Mouse (Mus musculus): Measurements from ENCODE around the gene Hspe1.
"Not testable (repeated sequence)": the region's sequence is repeated elsewhere in the genome, so short reads cannot be mapped to it uniquely, and the experiment has no call there.

The Hspe1 gene

GRCm38 (mm10) chr1:55085781-55086366 lies 2.1 kb upstream of the Hspe1 start:
- DNase-seq (ENCODE audit: low spot score in 2 of 2): no peak

- DNase-seq (ENCODE audit: low spot score in 2 of 2): no peak
Observed at GRCm38 (mm10) chr1:55086868-55087400, 998 bp upstream of the Hspe1 start.

GRCm38 (mm10) chr1:55087401-55087904 lies 479 bp upstream of the Hspe1 start:
- no peak for DNase-seq (ENCODE audit: low spot score in 2 of 2)

DNA sequence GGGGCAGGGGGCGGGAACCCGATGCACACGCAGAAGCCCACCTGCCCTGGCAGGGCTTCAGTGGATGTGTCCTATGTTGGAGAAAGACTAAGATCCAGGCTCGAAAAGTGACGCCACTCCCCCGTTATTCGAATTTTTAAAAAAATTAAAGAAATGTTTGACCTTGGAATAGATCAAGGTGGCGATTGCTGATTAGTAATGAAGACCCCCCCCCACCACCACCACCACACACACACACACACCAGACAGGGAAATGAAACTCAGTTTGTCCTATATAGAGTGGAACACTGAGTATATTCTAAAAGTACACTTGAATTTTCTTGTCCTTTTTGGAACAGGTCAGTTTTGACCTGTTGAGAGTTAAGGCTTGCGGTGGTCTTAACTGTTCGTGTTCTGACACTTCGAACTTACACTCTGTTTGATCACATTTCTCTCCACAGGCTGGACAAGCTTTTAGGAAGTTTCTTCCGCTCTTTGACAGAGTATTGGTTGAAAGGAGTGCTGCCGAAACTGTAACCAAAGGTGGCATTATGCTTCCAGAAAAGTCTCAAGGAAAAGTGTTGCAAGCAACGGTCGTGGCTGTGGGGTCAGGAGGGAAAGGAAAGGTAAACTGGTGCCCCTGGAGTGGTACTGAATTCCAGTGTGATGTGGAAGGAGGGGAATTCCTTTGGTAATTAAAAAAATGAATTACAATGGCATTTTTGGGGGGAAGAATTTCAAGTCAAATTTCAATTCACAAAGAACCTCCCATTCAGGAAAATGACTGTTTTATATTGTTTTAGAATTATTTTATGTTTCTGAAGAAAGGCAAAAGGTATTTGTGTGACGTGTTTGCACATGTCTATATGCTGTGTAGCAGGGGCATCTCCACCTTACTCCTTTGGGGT lies 922 bp downstream of the Hspe1 start:
- DNase-seq (ENCODE audit: low spot score in 2 of 2): no peak

DNA sequence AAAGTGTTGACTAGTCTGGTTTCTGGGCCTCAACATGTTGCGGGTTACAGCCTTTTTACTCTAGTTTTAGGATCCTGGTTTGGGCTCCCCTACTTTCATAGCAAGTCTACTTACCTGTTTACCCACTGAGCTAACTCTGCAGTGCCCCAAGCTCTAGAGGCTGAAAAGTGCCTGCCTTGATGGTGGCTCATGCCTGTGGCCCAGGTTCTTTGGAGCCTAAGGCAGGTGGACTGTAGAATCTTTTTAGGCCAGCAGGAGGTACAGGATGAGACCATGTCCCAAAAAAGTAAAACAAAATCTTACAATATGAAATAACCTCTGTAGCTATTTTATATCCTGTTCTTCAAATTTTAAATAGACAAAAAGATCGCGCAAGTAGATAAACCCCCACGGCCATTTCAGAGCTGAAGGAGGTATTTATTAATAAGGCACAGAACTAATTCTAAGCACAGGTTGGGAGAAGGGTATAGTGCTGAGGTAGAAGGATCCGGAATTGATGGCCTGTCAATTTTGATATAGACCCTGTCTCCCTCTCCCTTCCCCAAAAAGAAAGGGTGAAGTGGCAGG lies 1.6 kb downstream of the Hspe1 start:
- no peak for DNase-seq (ENCODE audit: low spot score in 2 of 2)

DNA sequence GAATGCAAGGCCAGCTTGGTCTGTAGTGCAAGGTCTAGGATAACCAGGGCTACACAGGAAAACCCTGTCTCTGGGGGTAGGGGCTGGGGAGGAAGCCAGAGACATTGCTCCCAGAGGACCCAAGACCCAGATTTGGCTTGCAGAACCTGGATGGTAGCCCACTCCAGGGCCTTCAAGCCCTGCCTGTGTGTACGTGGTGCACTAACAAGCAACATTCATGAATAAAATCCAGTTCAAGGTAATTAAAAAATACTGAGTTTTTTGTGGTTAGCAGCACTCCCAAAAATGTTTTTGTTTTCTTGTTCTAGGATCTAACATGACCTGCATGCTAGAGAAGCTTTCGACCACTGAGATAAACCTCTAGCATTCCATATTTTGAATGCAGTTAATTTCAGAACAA lies 4.1 kb downstream of the Hspe1 start:
- DNase-seq (ENCODE audit: low spot score in 2 of 2): no peak

DNA sequence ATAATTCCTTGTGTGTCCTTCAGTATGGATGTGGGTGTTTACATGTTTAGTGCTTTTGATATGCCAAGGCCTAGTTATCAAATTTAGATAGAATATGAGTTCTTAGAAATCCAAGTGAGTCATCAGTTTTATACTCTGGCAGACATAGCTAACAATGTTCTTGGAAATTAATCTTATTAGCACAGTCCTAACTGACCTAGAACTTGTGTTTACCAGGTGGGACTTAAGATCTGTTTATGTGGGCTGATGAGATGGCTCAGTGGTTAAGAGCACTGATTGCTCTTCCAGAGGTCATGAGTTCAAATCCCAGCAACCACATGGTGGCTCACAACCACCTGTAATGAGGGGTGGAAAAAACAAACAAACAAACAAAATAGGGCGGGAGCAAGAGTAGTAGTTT lies 4.5 kb downstream of the Hspe1 start:
- DNase-seq (ENCODE audit: low spot score in 2 of 2): no peak

DNA sequence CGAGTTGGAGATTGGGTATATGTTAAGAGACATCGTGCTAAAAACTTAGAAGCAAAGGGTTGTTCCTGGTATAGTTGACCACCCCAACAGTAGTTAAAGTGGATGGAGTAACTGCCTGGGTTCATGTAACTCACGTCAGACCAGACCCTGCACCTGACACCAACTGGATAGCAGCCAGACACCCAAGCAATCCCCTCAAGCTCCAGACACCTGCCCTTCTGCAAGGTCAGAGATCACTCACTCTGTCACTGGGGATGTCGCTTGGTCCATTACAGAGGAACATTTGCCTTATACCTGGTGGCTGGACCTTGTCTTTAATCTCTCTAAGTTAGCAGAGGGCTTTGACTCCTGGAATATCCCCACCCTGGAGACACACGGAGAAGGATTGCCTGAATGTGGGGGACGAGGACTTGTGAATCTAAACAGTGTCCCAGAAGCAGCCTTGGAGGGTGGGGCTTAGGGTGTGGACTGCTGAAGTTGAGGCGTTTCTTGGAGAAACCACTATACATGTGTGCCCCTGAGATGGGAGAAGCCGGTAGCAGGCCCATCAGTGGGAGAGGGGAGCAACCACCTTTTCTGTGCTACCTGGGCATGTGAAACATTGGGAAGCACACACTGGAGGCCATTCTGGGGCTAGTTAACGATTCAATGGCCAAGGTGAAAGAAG lies 19.1 kb downstream of the Hspe1 start:
- no peak for DNase-seq (ENCODE audit: low spot score in 2 of 2)

GRCm38 (mm10) chr1:55107644-55108043 lies 19.7 kb downstream of the Hspe1 start:
- DNase-seq (ENCODE audit: low spot score in 2 of 2): no peak

DNA sequence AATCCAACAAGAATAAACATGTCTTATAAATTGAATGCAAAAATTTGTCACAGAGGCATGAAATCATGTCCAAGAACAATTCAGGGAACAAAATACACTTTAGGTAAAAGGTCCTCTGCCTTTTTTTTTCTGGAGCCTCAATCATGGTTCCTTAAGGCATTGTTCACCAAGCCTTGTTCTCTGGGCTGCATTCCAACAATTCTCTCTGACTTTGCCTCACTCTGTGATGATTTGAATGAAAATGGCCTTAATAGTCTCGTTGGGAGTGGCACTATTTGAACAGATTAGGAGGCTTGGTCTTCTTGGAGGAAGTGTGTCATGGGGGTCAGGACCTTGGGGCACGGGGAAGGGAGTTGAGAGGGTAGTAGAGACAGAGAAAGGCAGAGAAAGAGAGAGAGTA lies 20.5 kb downstream of the Hspe1 start:
- DNase-seq (ENCODE audit: low spot score in 2 of 2): no peak

- DNase-seq (ENCODE audit: low spot score in 2 of 2): no peak
Observed at GRCm38 (mm10) chr1:55109066-55109766, 21.3 kb downstream of the Hspe1 start.

GRCm38 (mm10) chr1:55123046-55123445 lies 35.1 kb downstream of the Hspe1 start:
- no peak for DNase-seq (ENCODE audit: low spot score in 2 of 2)

DNA sequence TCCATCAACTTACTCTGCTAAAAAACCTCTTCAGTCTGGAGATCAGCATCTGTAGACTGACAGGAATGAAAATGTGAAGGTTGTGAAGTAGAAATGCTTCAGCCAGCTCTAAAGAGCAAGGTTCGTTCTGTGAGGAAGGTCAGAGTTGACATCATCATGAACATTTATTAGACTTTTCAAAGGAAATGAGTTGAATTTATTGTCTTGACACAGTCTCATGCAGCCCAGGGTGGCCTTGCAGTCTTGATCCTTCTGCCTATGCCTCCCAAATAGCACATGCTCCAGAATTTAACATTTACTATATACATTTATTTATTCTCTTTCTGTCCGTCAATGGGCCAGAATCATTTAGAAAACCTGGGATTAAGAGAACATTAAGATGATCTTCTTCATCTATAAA lies 35.6 kb downstream of the Hspe1 start:
- DNase-seq (ENCODE audit: low spot score in 2 of 2): no peak

DNA sequence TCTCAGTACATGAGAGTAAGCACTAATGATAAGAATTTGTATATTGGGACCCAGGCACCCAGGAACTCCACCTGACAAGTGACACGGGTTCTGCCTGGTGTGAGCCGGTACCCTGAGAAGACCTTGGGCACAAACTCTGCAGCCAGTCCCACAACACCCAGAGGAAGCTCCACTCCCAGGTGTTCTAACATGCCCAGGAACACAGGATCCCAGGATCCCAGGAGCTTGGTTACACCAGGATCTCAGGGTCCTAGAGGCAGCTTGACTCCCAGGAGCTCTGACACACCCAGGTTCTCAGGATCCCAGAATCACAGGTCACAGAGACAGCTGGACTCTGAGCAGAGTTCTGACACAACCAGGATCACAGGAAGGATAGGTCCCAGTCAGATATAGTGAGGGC lies 36.2 kb downstream of the Hspe1 start:
- DNase-seq (ENCODE audit: low spot score in 2 of 2): not testable (repeated sequence)

- no peak for DNase-seq (ENCODE audit: low spot score in 2 of 2)
Observed at GRCm38 (mm10) chr1:55129716-55130115, 41.8 kb downstream of the Hspe1 start.

DNA sequence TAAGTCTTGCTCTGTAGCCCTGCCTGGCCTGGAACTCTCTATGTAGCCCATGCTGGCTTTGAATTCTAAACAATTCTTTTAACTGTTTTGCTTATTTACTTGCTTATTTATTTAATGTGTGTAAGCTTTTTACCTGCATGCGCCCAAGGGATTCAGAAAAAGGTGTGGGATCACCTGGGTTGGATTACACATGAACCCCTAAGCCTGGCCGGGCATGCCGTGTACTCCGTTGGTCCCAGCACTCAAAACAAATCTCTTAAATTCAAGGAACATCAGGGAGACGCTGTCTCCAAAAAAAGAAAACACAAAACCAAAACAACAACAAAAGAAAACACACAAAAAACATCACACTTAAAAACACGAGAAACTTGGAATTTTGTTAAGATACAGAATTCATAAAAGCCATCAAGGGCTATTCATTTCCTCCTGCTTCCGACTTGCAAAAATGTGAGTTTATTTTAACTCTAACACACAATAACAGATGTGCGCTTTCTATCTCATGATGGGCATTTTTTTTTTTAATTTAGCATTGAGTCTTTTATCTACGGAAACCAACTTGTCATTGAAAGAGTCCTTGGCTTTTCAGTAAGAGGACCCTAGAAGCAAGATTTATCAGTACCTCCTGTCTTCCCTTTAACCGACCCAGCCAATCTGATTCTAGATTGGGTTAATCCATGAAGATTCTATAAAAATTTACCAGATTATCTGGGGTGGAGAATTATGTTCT lies 42.4 kb downstream of the Hspe1 start:
- DNase-seq (ENCODE audit: low spot score in 2 of 2): no peak

DNA sequence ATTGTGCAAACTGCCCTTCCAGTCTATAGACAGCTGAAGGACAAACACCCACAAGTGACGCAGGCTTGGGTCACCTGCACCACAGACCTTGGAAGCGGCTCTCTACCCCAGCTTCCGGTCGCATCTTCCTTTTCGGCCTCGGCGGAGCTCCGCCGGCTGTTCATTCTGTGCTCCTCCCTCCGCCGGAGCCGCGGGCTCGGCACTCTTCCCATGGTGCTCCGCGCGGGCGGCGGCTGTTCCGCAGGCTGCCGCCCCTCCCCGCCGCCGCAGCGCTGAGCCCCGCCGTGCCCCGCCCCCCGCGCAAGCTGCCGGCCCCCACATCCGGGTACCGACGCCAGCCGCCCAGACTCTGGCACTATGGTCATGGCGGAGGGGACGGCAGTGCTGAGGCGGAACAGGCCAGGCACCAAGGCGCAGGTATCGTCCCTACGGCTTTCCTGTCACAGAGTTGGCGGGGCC lies 43.0 kb downstream of the Hspe1 start, which contains the start of gene Mob4:
TSS of gene Mob4 (plus strand) at position 289 of the 459 bp plus-strand sequence.
- peak; percentile 88 to 89 for DNase-seq (ENCODE audit: low spot score in 2 of 2)

GRCm38 (mm10) chr1:55131424-55132014 lies 43.6 kb downstream of the Hspe1 start:
- DNase-seq (ENCODE audit: low spot score in 2 of 2): peak; percentile 63 to 74

DNA sequence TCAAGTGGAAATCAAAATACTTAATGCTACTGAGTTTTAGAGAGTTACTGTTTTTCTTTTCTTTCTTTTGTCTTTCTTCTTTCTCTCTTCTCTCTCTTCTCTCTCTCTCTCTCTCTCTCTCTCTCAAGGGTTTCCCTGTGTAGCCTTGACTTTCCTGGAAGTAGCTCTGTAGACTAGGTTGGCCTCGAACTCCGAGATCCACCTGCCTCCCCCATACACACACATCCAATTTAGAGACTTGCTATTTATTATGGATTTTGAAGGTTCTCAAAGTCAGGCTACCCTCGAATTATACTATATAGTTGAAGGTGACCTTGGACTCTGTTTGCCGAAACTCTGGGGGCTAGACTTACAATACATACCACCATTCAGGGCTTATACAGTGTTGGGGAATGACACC lies 44.4 kb downstream of the Hspe1 start:
- no peak for DNase-seq (ENCODE audit: low spot score in 2 of 2)

DNA sequence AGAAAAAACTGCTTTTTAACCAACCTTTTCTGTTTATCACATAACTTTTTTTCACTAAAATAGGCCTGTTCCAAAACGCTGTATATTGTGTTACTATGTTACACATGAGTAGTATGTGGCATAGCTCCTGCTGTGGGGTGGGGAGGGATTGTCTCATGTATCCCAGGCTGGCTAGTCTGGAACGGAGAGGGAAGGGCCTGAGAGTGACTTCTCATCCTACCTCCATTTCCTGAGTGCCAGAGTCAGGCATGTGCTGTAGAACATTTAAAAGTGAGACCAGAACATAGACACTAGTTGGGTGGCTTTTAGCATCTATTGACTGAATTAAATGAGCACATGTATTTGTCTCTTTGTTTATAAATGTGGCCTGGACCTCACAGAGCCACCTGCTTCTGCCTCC lies 45.2 kb downstream of the Hspe1 start:
- no peak for DNase-seq (ENCODE audit: low spot score in 2 of 2)
